Comparison of ENCODE assay signal across 17 mouse cellular contexts in the genomic region with DNA sequence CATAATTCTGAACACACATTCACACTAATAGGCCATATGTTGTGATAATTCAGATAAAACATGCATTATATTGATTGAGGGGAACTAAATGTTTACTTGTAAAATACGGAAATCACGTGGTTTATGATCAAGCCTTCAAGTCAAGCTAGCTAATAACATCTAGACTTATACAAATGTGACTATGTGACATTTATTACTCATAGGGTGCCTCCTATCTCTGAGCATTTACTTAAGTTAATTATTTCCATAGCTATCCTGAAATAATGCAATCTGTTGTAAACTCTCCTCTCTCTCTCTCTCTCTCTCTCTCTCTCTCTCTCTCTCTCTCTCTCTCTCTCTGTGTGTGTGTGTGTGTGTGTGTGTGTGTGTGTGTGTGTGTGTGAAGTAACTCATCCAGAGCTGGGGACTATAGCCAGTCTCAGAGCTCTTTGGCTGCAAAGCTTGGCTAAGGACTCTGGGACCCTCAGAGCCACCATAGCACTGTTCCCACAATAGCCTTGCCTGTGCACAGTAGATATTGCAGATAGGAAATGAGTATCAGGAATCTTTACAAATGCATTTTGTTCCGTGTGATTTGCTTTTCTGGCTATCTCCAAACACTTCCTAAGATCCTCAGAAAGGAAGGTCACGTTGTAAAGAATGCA.
A peak's percentile ranks its signal among the peaks of the same experiment; 100 is the strongest.
DNase-seq lines count a peak whose midpoint lies in the region; ATAC-seq and TF ChIP-seq lines count a peak whose summit lies in the region.
"Had no signal": no experiment of that assay in that cellular context is flagged by ENCODE, and none has a peak within 500 bp of the region (broad histone marks: within the 10 kb centered on the region; RNA-seq: fewer than 3 reads in every experiment).

No protein-coding gene starts in this region.

- intact Hi-C loops in left cerebral cortex, adult 2 months (cut with DNase I): no loop called here

- H3K27ac ChIP-seq in embryonic facial prominence, embryonic 10.5 days (replicated peaks): peak overlapping the region; percentile 1; the same call in 1 of the 2 replicates
- peak overlapping the region; percentile 74 for H3K27ac ChIP-seq in embryonic facial prominence, embryonic 13.5 days
- H3K27ac ChIP-seq in intestine, embryonic 15.5 days: no peak overlapping the region
- peak overlapping the region; percentile 15; the same call in 1 of the 2 replicates for H3K27ac ChIP-seq in limb, embryonic 13.5 days
- H3K27ac ChIP-seq in liver, embryonic 12.5 days: no peak overlapping the region
- no peak overlapping the region for H3K27ac ChIP-seq in left cerebral cortex, adult 2 months
- H3K27ac ChIP-seq: hindbrain, embryonic 15.5 days had no signal

- no peak overlapping the region for H3K4me2 ChIP-seq in embryonic facial prominence, embryonic 13.5 days
- no peak overlapping the region for H3K4me2 ChIP-seq in intestine, embryonic 15.5 days (replicated peaks)
- no peak overlapping the region for H3K4me2 ChIP-seq in limb, embryonic 13.5 days (replicated peaks)
- H3K4me2 ChIP-seq in liver, embryonic 12.5 days: no peak overlapping the region
- H3K4me2 ChIP-seq: hindbrain, embryonic 15.5 days had no signal

- DNase-seq in embryonic facial prominence, embryonic 10.5 days (ENCODE audit: low spot score): no peak
- DNase-seq in left cerebral cortex, adult 2 months (ENCODE audit: extremely low spot score in 1 of 2, low spot score in 2 of 2): no peak
- DNase-seq in heart, adult 18-20 months: no peak
- DNase-seq: adrenal gland, postnatal 25 days; cerebellum, adult 18-20 months; cerebellum, adult 9-11 months; cerebellum, postnatal 36 days; gastrocnemius, postnatal 10 days had no signal

- H3K9ac ChIP-seq in embryonic facial prominence, embryonic 13.5 days: no peak overlapping the region
- no peak overlapping the region for H3K9ac ChIP-seq in intestine, embryonic 15.5 days
- H3K9ac ChIP-seq in limb, embryonic 13.5 days: no peak overlapping the region
- H3K9ac ChIP-seq in liver, embryonic 12.5 days: no peak overlapping the region
- H3K9ac ChIP-seq: heart, embryonic 12.5 days; hindbrain, embryonic 15.5 days had no signal

- H3K4me3 ChIP-seq in embryonic facial prominence, embryonic 10.5 days: no peak overlapping the region
- H3K4me3 ChIP-seq in embryonic facial prominence, embryonic 13.5 days: no peak overlapping the region
- no peak overlapping the region for H3K4me3 ChIP-seq in intestine, embryonic 15.5 days (replicated peaks)
- no peak overlapping the region for H3K4me3 ChIP-seq in limb, embryonic 13.5 days
- no peak overlapping the region for H3K4me3 ChIP-seq in liver, embryonic 12.5 days
- H3K4me3 ChIP-seq in left cerebral cortex, adult 2 months: no peak overlapping the region
- H3K4me3 ChIP-seq: erythroblast, embryonic 14.5 days; heart, embryonic 12.5 days; hindbrain, embryonic 10.5 days; hindbrain, embryonic 15.5 days had no signal

- H3K27me3 ChIP-seq in embryonic facial prominence, embryonic 10.5 days (replicated peaks; ENCODE audit: low read depth, poor library complexity, severe bottlenecking): no peaks in the 10 kb centered on the region
- H3K27me3 ChIP-seq in embryonic facial prominence, embryonic 13.5 days: no peaks in the 10 kb centered on the region
- no peaks in the 10 kb centered on the region for H3K27me3 ChIP-seq in intestine, embryonic 15.5 days (replicated peaks)
- H3K27me3 ChIP-seq in limb, embryonic 13.5 days: no peaks in the 10 kb centered on the region
- H3K27me3 ChIP-seq in liver, embryonic 12.5 days (replicated peaks): no peaks in the 10 kb centered on the region
- H3K27me3 ChIP-seq: heart, embryonic 12.5 days; hindbrain, embryonic 15.5 days had no signal

- peaks cover 24% of the 10 kb centered on the region for H3K4me1 ChIP-seq in embryonic facial prominence, embryonic 10.5 days
- peaks cover 27% of the 10 kb centered on the region for H3K4me1 ChIP-seq in embryonic facial prominence, embryonic 13.5 days
- 0 out of 2 replicates have a peak, but pooled peaks cover 2% of the 10 kb centered on the region for H3K4me1 ChIP-seq in intestine, embryonic 15.5 days (replicated peaks)
- peaks cover 23% of the 10 kb centered on the region for H3K4me1 ChIP-seq in limb, embryonic 13.5 days
- no peaks in the 10 kb centered on the region for H3K4me1 ChIP-seq in liver, embryonic 12.5 days

- no peak for ATAC-seq in embryonic facial prominence, embryonic 13.5 days (ENCODE audit: insufficient number of reproducible peaks, insufficient read depth, low FRiP score, low TSS enrichment, low read depth)
- peak; percentile 84 for ATAC-seq in intestine, embryonic 15.5 days
- no peak for ATAC-seq in limb, embryonic 13.5 days (ENCODE audit: low FRiP score, low read depth)
- ATAC-seq in liver, embryonic 12.5 days: no peak
- ATAC-seq in megakaryocyte, adult 5-6 weeks (ENCODE audit: poor library complexity, severe bottlenecking): no peak

- WGBS in embryonic facial prominence, embryonic 10.5 days: 77% methylated on average over 4 of the region's 4 CpGs
- WGBS in embryonic facial prominence, embryonic 13.5 days: 47% methylated on average over 4 of the region's 4 CpGs
- WGBS in intestine, embryonic 15.5 days: 61% methylated on average over 4 of the region's 4 CpGs
- 75% methylated on average over 4 of the region's 4 CpGs for WGBS in limb, embryonic 13.5 days
- 48% methylated on average over 4 of the region's 4 CpGs for WGBS in liver, embryonic 12.5 days (ENCODE audit: insufficient replicate concordance)

- no peaks in the 10 kb centered on the region for H3K9me3 ChIP-seq in embryonic facial prominence, embryonic 10.5 days
- no peaks in the 10 kb centered on the region for H3K9me3 ChIP-seq in embryonic facial prominence, embryonic 13.5 days
- no peaks in the 10 kb centered on the region for H3K9me3 ChIP-seq in intestine, embryonic 15.5 days
- no peaks in the 10 kb centered on the region for H3K9me3 ChIP-seq in limb, embryonic 13.5 days
- no peaks in the 10 kb centered on the region for H3K9me3 ChIP-seq in liver, embryonic 12.5 days (replicated peaks)
- H3K9me3 ChIP-seq: heart, embryonic 12.5 days; hindbrain, embryonic 10.5 days; hindbrain, embryonic 15.5 days had no signal

- no peak for TF ChIP-seq CTCF in left cerebral cortex, adult 2 months (IDR thresholded peaks at IDR 0.05)

- H3K36me3 ChIP-seq in embryonic facial prominence, embryonic 10.5 days (replicated peaks): no peaks in the 10 kb centered on the region
- H3K36me3 ChIP-seq in embryonic facial prominence, embryonic 13.5 days: no peaks in the 10 kb centered on the region
- no peaks in the 10 kb centered on the region for H3K36me3 ChIP-seq in intestine, embryonic 15.5 days
- no peaks in the 10 kb centered on the region for H3K36me3 ChIP-seq in limb, embryonic 13.5 days
- H3K36me3 ChIP-seq in liver, embryonic 12.5 days: no peaks in the 10 kb centered on the region
- H3K36me3 ChIP-seq: heart, embryonic 12.5 days; hindbrain, embryonic 10.5 days; hindbrain, embryonic 15.5 days had no signal

Comparison
In these comparisons a context has a peak if more than half of its experiments do, and no peak if none do; other contexts are left out.
1. H3K27ac ChIP-seq: peak in embryonic facial prominence, embryonic 10.5 days (single experiment), embryonic facial prominence, embryonic 13.5 days (single experiment) and limb, embryonic 13.5 days (single experiment); none in intestine, embryonic 15.5 days (single experiment), liver, embryonic 12.5 days (single experiment) and left cerebral cortex, adult 2 months (single experiment).